Mouse (Mus musculus): ENCODE measurements around the gene Vsnl1. TPM values are rescaled to one million over a fixed set of nuclear protein-coding genes. Genes with fewer than 3 reads are reported as not detected.
A peak's percentile ranks its signal among the peaks of the same experiment; 100 is the strongest.

Vsnl1 gene
- polyA plus RNA-seq, 1 experiment from 2014 or later, result 8.3 TPM

- H3K9ac ChIP-seq (replicated peaks; ENCODE audit: low read depth), result no peak overlapping the region
These were observed 973 bp upstream of the Vsnl1 start for GRCm38 (mm10) chr12:11437266-11437906.

GRCm38 (mm10) chr12:11436023-11436350 lies 426 bp downstream of the Vsnl1 start:
- WGBS, result 2% methylated on average over 12 of the region's 12 CpGs
- Histone ChIP-seq H3K4me2 (replicated peaks; ENCODE audit: low read depth, low read length) (peak overlapping the region; percentile 59), H3K9me3 (ENCODE audit: low read length) (no peaks in the 10 kb centered on the region), H3K9ac (replicated peaks; ENCODE audit: low read depth) (no peak overlapping the region), H3K4me1 (ENCODE audit: insufficient read depth, low read depth, low read length) (peaks cover 5% of the 10 kb centered on the region; the same call in 1 of the 2 replicates), H3K36me3 (ENCODE audit: insufficient read depth, low read length) (no peaks in the 10 kb centered on the region), H3K27me3 (replicated peaks; ENCODE audit: insufficient read depth, low read length) (0 out of 2 replicates have a peak, but pooled peaks cover 5% of the 10 kb centered on the region), H3K4me3 (ENCODE audit: low read depth, low read length) (peak overlapping the region; percentile 22), H3K27ac (ENCODE audit: low read length) (no peak overlapping the region)
- no peak for TF ChIP-seq EP300 (IDR thresholded peaks at IDR 0.05)
- no peak for TF ChIP-seq CTCF (IDR thresholded peaks at IDR 0.05)
- DNase-seq (ENCODE audit: low spot score), result no peak
- no peak for ATAC-seq

More at GRCm38 (mm10) chr12:11437266-11437906, 973 bp upstream of the Vsnl1 start:
- ATAC-seq, result peak; percentile 44; the same call in 1 of the 2 replicates
- H3K4me1 ChIP-seq (ENCODE audit: insufficient read depth, low read depth, low read length), result peaks cover 5% of the 10 kb centered on the region; the same call in 1 of the 2 replicates
- no peak overlapping the region for H3K27ac ChIP-seq (ENCODE audit: low read length)
- H3K4me3 ChIP-seq (ENCODE audit: low read depth, low read length), result no peak overlapping the region
- peak overlapping the region; percentile 59 for H3K4me2 ChIP-seq (replicated peaks; ENCODE audit: low read depth, low read length)
- H3K36me3 ChIP-seq (ENCODE audit: insufficient read depth, low read length), result no peaks in the 10 kb centered on the region
- WGBS, result 17% methylated on average over 17 of the region's 17 CpGs
- H3K27me3 ChIP-seq (replicated peaks; ENCODE audit: insufficient read depth, low read length), result 0 out of 2 replicates have a peak, but pooled peaks cover 5% of the 10 kb centered on the region
- H3K9me3 ChIP-seq (ENCODE audit: low read length), result no peaks in the 10 kb centered on the region
- TF ChIP-seq EP300 (IDR thresholded peaks at IDR 0.05), result no peak
- TF ChIP-seq CTCF (IDR thresholded peaks at IDR 0.05), result peak; percentile 69
- DNase-seq (ENCODE audit: low spot score), result peak; percentile 71

DNA sequence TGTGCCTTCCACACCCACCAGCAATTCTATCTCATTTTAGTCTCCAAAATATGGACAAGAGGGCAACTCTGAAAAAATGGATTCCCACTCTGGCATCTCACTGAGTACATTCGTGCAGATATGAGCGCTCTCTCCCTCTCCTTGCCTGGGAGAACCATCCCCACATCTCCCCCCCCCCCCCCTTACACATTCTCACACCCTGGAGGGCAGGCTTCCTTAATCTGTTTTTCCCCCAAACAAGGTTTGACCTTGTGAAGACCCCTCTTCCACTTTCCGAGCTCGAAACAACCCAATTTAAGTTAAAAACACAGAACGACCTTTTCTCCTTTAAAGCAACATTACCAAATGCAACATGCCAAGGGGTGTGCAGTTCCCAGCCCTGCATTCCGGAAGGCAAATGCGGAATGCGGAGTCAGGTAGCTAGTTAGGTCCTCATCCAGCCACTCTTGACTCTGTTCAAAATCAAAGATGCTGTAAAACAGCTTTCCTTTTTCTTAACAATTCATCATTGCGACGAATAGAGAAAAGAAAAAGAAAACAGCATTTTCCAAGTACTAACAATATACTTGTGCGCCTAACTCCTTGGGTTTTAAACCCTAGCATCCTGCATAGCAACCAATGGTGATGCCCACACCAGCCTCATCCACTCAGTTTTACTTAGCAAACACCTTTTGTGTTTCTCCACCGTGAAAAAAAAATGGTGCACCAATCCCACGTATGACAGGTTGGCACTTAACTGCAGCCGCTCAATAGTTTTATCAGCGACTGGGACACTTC lies 979 bp downstream of the Vsnl1 start:
- H3K9ac ChIP-seq (replicated peaks; ENCODE audit: low read depth), result no peak overlapping the region

GRCm38 (mm10) chr12:11434446-11434845 lies 2.0 kb downstream of the Vsnl1 start:
- H3K36me3 ChIP-seq (ENCODE audit: insufficient read depth, low read length), result no peaks in the 10 kb centered on the region
- no peak for ATAC-seq
- DNase-seq (ENCODE audit: low spot score), result no peak
- no peak overlapping the region for H3K4me2 ChIP-seq (replicated peaks; ENCODE audit: low read depth, low read length)
- H3K9ac ChIP-seq (replicated peaks; ENCODE audit: low read depth), result no peak overlapping the region
- peaks cover 5% of the 10 kb centered on the region; the same call in 1 of the 2 replicates for H3K4me1 ChIP-seq (ENCODE audit: insufficient read depth, low read depth, low read length)
- H3K27me3 ChIP-seq (replicated peaks; ENCODE audit: insufficient read depth, low read length), result 0 out of 2 replicates have a peak, but pooled peaks cover 5% of the 10 kb centered on the region
- H3K9me3 ChIP-seq (ENCODE audit: low read length), result no peaks in the 10 kb centered on the region
- no peak overlapping the region for H3K27ac ChIP-seq (ENCODE audit: low read length)
- no peak overlapping the region for H3K4me3 ChIP-seq (ENCODE audit: low read depth, low read length)
- TF ChIP-seq EP300 (IDR thresholded peaks at IDR 0.05) (no peak), CTCF (IDR thresholded peaks at IDR 0.05) (no peak)
- 75% methylated on average over 8 of the region's 8 CpGs for WGBS

More for the DNA sequence above, 979 bp downstream of the Vsnl1 start:
- peak overlapping the region; percentile 22 for H3K4me3 ChIP-seq (ENCODE audit: low read depth, low read length)
- no peak for DNase-seq (ENCODE audit: low spot score)
- TF ChIP-seq EP300 (IDR thresholded peaks at IDR 0.05) (no peak), CTCF (IDR thresholded peaks at IDR 0.05) (no peak)
- ATAC-seq, result no peak
- no peaks in the 10 kb centered on the region for H3K36me3 ChIP-seq (ENCODE audit: insufficient read depth, low read length)
- H3K9me3 ChIP-seq (ENCODE audit: low read length), result no peaks in the 10 kb centered on the region
- H3K27me3 ChIP-seq (replicated peaks; ENCODE audit: insufficient read depth, low read length), result 0 out of 2 replicates have a peak, but pooled peaks cover 5% of the 10 kb centered on the region
- H3K4me2 ChIP-seq (replicated peaks; ENCODE audit: low read depth, low read length), result peak overlapping the region; percentile 59
- no peak overlapping the region for H3K27ac ChIP-seq (ENCODE audit: low read length)
- WGBS, result 7% methylated on average over 15 of the region's 15 CpGs
- peaks cover 5% of the 10 kb centered on the region; the same call in 1 of the 2 replicates for H3K4me1 ChIP-seq (ENCODE audit: insufficient read depth, low read depth, low read length)

DNA sequence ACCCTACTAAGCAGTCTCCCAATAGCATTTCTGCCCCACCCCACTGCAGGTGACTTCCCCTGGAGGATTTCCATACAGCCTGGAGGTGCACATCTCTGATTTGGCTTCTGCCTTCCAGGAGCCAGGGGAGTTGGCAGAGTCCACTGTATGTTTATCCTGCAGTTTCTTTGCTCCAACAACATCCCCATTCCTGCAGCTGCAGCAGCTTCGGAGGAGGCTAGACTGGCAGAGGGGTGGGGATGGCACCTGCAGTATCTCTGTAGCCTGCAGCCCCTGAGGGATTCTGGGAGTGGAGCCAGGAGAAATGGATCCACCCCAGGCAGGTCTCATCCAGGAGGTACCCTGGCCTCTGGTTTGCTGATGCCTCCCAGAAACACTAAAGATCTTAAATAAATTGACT lies 2.7 kb downstream of the Vsnl1 start:
- H3K27ac ChIP-seq (ENCODE audit: low read length), result no peak overlapping the region
- no peak overlapping the region for H3K9ac ChIP-seq (replicated peaks; ENCODE audit: low read depth)
- H3K4me2 ChIP-seq (replicated peaks; ENCODE audit: low read depth, low read length), result no peak overlapping the region
- peaks cover 5% of the 10 kb centered on the region; the same call in 1 of the 2 replicates for H3K4me1 ChIP-seq (ENCODE audit: insufficient read depth, low read depth, low read length)
- no peak overlapping the region for H3K4me3 ChIP-seq (ENCODE audit: low read depth, low read length)
- no peak for DNase-seq (ENCODE audit: low spot score)
- no peaks in the 10 kb centered on the region for H3K9me3 ChIP-seq (ENCODE audit: low read length)
- TF ChIP-seq CTCF (IDR thresholded peaks at IDR 0.05), result no peak
- TF ChIP-seq EP300 (IDR thresholded peaks at IDR 0.05), result no peak
- 43% methylated on average over 1 of the region's 1 CpGs for WGBS
- H3K27me3 ChIP-seq (replicated peaks; ENCODE audit: insufficient read depth, low read length), result 0 out of 2 replicates have a peak, but pooled peaks cover 5% of the 10 kb centered on the region
- ATAC-seq, result no peak
- no peaks in the 10 kb centered on the region for H3K36me3 ChIP-seq (ENCODE audit: insufficient read depth, low read length)

- Histone ChIP-seq H3K36me3 (ENCODE audit: insufficient read depth, low read length) (no peaks in the 10 kb centered on the region), H3K27me3 (replicated peaks; ENCODE audit: insufficient read depth, low read length) (0 out of 2 replicates have a peak, but pooled peaks cover 5% of the 10 kb centered on the region), H3K9me3 (ENCODE audit: low read length) (no peaks in the 10 kb centered on the region), H3K9ac (replicated peaks; ENCODE audit: low read depth) (no peak overlapping the region), H3K27ac (ENCODE audit: low read length) (no peak overlapping the region), H3K4me1 (ENCODE audit: insufficient read depth, low read depth, low read length) (peaks cover 5% of the 10 kb centered on the region; the same call in 1 of the 2 replicates), H3K4me2 (replicated peaks; ENCODE audit: low read depth, low read length) (no peak overlapping the region), H3K4me3 (ENCODE audit: low read depth, low read length) (no peak overlapping the region)
- DNase-seq (ENCODE audit: low spot score) (no peak), ATAC-seq (no peak)
- no peak for TF ChIP-seq CTCF (IDR thresholded peaks at IDR 0.05)
- no peak for TF ChIP-seq EP300 (IDR thresholded peaks at IDR 0.05)
- 89% methylated on average over 1 of the region's 1 CpGs for WGBS
These were observed 3.3 kb downstream of the Vsnl1 start for GRCm38 (mm10) chr12:11433126-11433525.
